Mouse (Mus musculus): ENCODE results near the gene Rasa3. TPM values are rescaled to one million over a fixed set of nuclear protein-coding genes. Genes with fewer than 3 reads are reported as not detected.

Gene Rasa3
- polyA plus RNA-seq, 1 experiment, result 13.9 TPM

GRCm38 (mm10) chr8:13625281-13625970, 52.0 kb downstream of the Rasa3 start:
- H3K4me1 ChIP-seq (ENCODE audit: control insufficient read depth, insufficient read depth, insufficient read length, low read length), result peaks cover 32% of the 10 kb centered on the region
- peak overlapping the region; percentile 54; the same call in 1 of the 2 replicates for H3K27ac ChIP-seq (replicated peaks; ENCODE audit: low read depth, low read length)

GRCm38 (mm10) chr8:13624863-13625262, 52.5 kb downstream of the Rasa3 start:
- peak overlapping the region; percentile 54 for H3K27ac ChIP-seq (replicated peaks; ENCODE audit: low read depth, low read length)
- H3K4me1 ChIP-seq (ENCODE audit: control insufficient read depth, insufficient read depth, insufficient read length, low read length), result peaks cover 35% of the 10 kb centered on the region
- no peak overlapping the region for H3K4me3 ChIP-seq (ENCODE audit: insufficient read depth, low read depth, low read length)

More at GRCm38 (mm10) chr8:13625281-13625970, 52.0 kb downstream of the Rasa3 start:
- H3K4me3 ChIP-seq (ENCODE audit: insufficient read depth, low read depth, low read length), result no peak overlapping the region

DNA sequence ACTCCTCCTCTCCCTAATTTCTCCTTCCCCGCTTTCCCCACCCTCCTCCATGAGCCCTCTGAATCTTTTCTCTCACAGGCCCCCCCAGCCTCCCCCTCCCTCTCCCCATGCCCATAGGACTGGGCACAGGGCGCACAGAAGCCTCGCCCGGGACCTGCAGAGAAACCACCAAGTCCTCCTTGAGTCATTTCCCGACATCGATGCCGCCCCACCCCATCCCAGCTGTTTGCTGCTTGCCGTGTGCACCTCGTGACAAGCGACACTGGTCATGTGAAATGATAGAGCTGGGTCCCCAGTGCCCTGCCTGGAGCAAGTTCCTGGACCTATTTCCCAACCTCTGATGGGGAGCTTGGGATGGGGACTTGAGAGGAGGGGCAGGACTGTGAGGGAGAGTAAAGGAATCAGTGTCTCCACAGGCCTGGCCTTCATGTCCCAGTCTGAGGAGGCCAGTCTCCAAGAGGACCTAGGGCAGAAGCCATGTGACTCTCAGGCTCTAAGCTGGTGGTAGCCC, 53.4 kb downstream of the Rasa3 start:
- H3K4me3 ChIP-seq (ENCODE audit: insufficient read depth, low read depth, low read length), result no peak overlapping the region
- peaks cover 35% of the 10 kb centered on the region for H3K4me1 ChIP-seq (ENCODE audit: control insufficient read depth, insufficient read depth, insufficient read length, low read length)
- H3K27ac ChIP-seq (replicated peaks; ENCODE audit: low read depth, low read length), result peak overlapping the region; percentile 54

- Histone ChIP-seq H3K4me1 (ENCODE audit: control insufficient read depth, insufficient read depth, insufficient read length, low read length) (peaks cover 35% of the 10 kb centered on the region), H3K4me3 (ENCODE audit: insufficient read depth, low read depth, low read length) (no peak overlapping the region), H3K27ac (replicated peaks; ENCODE audit: low read depth, low read length) (peak overlapping the region; percentile 64)
These were observed 54.2 kb downstream of the Rasa3 start for GRCm38 (mm10) chr8:13623038-13623750.

DNA sequence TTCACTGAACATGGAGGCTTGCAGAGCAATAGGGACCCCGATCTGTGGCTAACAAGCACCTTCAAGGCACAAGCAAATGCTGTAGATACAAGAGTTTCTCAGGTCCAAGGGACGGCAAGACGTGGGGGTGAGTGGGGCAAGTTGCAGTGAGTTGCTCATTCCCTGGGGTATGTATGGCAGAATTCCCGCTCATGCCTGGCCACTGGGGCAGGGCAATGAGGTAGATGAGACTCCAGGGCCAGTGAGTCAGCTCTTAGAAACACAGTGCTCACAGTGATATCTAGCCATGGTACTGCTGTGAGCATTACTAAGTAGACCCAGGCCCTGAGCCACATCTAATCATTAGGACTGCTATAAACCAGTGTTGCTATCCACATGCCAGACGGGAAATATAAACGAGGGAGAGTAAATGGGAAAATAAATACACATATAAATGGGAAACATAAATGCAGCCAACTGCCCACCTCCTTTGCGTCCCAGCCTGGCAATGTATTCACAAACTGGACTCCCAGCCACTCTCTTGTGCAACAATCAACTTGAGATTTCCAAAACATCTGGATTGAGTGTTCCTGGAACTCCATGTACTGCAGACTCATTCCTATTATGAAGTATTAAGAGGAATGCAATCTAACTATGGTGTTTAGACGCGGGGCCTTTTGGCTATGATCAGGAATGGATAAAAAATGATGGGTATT, 57.0 kb downstream of the Rasa3 start:
- Histone ChIP-seq H3K4me3 (ENCODE audit: insufficient read depth, low read depth, low read length) (no peak overlapping the region), H3K27ac (replicated peaks; ENCODE audit: low read depth, low read length) (no peak overlapping the region; the same call in 1 of the 2 replicates), H3K4me1 (ENCODE audit: control insufficient read depth, insufficient read depth, insufficient read length, low read length) (peaks cover 37% of the 10 kb centered on the region)

- no peak overlapping the region for H3K4me3 ChIP-seq (ENCODE audit: insufficient read depth, low read depth, low read length)
- H3K4me1 ChIP-seq (ENCODE audit: control insufficient read depth, insufficient read depth, insufficient read length, low read length), result peaks cover 21% of the 10 kb centered on the region
- 0 out of 2 replicates have a peak overlapping the region, but pooled peaks have one; percentile 5 for H3K27ac ChIP-seq (replicated peaks; ENCODE audit: low read depth, low read length)
These were observed 60.4 kb downstream of the Rasa3 start for GRCm38 (mm10) chr8:13616831-13617505.

GRCm38 (mm10) chr8:13614924-13615391, 62.4 kb downstream of the Rasa3 start:
- Histone ChIP-seq H3K4me1 (ENCODE audit: control insufficient read depth, insufficient read depth, insufficient read length, low read length) (peaks cover 8% of the 10 kb centered on the region; the same call in 1 of the 2 replicates), H3K27ac (replicated peaks; ENCODE audit: low read depth, low read length) (peak overlapping the region; percentile 76), H3K4me3 (ENCODE audit: insufficient read depth, low read depth, low read length) (peak overlapping the region; percentile 23; the same call in 1 of the 2 replicates)

GRCm38 (mm10) chr8:13614136-13614535, 63.3 kb downstream of the Rasa3 start:
- no peak overlapping the region for H3K4me3 ChIP-seq (ENCODE audit: insufficient read depth, low read depth, low read length)
- no peak overlapping the region for H3K27ac ChIP-seq (replicated peaks; ENCODE audit: low read depth, low read length)
- H3K4me1 ChIP-seq (ENCODE audit: control insufficient read depth, insufficient read depth, insufficient read length, low read length), result peaks cover 8% of the 10 kb centered on the region; the same call in 1 of the 2 replicates

DNA sequence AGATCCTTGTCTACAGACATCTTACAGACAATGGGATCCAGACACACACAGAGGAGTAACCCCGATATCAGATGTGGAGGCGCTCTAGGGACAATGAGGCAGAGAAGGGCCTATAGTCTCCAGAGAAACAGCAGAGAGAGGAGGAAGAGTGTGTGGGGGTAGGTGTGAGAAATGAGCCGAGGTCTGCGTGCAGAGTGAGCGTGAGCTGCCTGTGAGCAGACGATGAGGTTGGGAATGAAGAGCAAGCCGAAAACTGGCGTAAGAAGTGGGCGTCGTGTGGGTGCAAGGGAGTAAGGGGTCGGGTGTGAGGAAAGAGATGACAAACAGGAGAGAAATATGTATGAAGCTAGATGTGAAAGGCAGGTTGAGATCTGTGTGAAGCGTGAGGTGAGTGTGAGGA, 65.7 kb downstream of the Rasa3 start:
- Histone ChIP-seq H3K27ac (replicated peaks; ENCODE audit: low read depth, low read length) (no peak overlapping the region), H3K4me1 (ENCODE audit: control insufficient read depth, insufficient read depth, insufficient read length, low read length) (peaks cover 6% of the 10 kb centered on the region; the same call in 1 of the 2 replicates), H3K4me3 (ENCODE audit: insufficient read depth, low read depth, low read length) (no peak overlapping the region)

DNA sequence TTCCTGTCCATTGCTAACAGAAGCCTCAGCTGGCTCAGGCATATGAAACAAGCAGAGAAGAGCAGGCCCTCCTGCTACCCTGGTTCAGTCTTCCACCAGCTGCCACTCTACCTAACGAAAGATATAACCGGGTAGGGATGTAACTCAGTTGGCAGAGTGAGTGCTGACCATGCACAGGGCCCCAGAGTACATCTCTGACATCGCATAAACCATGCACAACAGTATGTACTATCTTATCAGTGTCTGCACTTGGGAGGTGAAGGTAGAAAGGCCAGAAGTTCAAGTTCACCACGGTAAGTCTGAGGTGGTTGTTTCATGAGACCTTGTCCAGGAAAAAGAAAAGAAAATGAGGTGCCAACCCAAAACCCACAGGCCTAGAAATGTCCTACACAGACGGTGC, 67.4 kb downstream of the Rasa3 start:
- H3K27ac ChIP-seq (replicated peaks; ENCODE audit: low read depth, low read length), result no peak overlapping the region
- H3K4me3 ChIP-seq (ENCODE audit: insufficient read depth, low read depth, low read length), result no peak overlapping the region
- peaks cover 11% of the 10 kb centered on the region for H3K4me1 ChIP-seq (ENCODE audit: control insufficient read depth, insufficient read depth, insufficient read length, low read length)

DNA sequence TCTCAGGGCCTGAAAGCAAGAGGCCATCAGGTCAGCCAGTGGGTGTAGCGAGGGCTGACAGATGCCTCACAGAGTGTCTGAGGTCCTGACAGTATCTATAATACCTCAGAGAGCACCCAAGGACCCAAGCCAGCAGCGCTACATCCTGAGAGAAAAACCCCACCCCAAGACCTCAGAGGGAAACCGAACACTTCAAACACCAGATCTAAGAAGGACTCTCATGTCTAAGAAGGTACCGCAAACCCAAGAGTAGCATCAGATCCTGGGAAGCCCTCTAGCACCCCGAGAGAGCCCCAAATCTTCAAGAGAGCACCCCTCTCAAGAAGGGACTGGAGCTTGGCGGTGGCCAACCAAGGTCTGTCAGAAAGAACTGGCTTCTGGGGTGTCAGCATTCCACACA, 68.5 kb downstream of the Rasa3 start:
- H3K4me1 ChIP-seq (ENCODE audit: control insufficient read depth, insufficient read depth, insufficient read length, low read length), result peaks cover 12% of the 10 kb centered on the region; the same call in 1 of the 2 replicates
- H3K27ac ChIP-seq (replicated peaks; ENCODE audit: low read depth, low read length), result no peak overlapping the region
- no peak overlapping the region for H3K4me3 ChIP-seq (ENCODE audit: insufficient read depth, low read depth, low read length)

DNA sequence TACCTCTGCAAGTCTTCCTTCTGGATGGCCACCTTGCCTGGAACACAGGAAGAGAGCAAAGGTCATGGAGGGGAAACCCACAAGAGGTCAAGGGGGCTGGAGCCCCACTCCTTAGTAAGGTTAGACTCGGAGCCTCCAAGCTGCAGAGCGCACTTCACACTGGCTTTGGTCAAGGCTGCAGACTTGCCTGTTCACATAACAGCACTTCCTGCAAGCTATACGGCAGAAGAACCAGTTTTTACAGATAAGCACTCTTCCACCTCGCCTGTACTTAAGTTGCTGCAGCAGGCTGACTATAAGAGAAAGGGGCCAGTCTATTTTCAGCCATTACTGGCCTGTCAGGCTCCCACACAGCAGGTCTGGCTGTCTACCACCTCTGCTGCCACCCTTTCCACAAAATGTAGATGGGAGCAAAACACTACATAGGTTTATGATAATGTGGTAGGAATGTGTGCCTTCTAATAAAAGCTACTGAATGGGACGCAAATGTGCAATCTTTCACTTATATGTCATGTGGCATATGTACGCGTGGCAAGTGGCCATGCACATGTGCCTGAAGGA, 71.4 kb downstream of the Rasa3 start:
- Histone ChIP-seq H3K4me3 (ENCODE audit: insufficient read depth, low read depth, low read length) (no peak overlapping the region), H3K4me1 (ENCODE audit: control insufficient read depth, insufficient read depth, insufficient read length, low read length) (peaks cover 12% of the 10 kb centered on the region), H3K27ac (replicated peaks; ENCODE audit: low read depth, low read length) (no peak overlapping the region)

- H3K4me3 ChIP-seq (ENCODE audit: insufficient read depth, low read depth, low read length), result no peak overlapping the region
- peaks cover 20% of the 10 kb centered on the region for H3K4me1 ChIP-seq (ENCODE audit: control insufficient read depth, insufficient read depth, insufficient read length, low read length)
- no peak overlapping the region for H3K27ac ChIP-seq (replicated peaks; ENCODE audit: low read depth, low read length)
These were observed 74.8 kb downstream of the Rasa3 start for GRCm38 (mm10) chr8:13602621-13603020.

- peak overlapping the region; percentile 13 for H3K4me3 ChIP-seq (ENCODE audit: insufficient read depth, low read depth, low read length)
- H3K27ac ChIP-seq (replicated peaks; ENCODE audit: low read depth, low read length), result peak overlapping the region; percentile 72
- peaks cover 18% of the 10 kb centered on the region for H3K4me1 ChIP-seq (ENCODE audit: control insufficient read depth, insufficient read depth, insufficient read length, low read length)
These were observed 76.2 kb downstream of the Rasa3 start for GRCm38 (mm10) chr8:13601166-13601565.
